Mouse (Mus musculus) stomach, embryonic 16.5 days (tissue): ENCODE measurements around the gene Hoxa9. TPM values are rescaled to one million over a fixed set of nuclear protein-coding genes. Genes with fewer than 3 reads are reported as not detected.

Experiments used
- ATAC-seq: fragments of 200-750 bp; cut with Nextera tagmentation; 2 replicates; pipeline ENCODE4 v1.8.0; 2017; ENCODE audit warnings: moderate number of reproducible peaks, moderate TSS enrichment; ENCODE audit not compliant: insufficient read depth, low FRiP score
- H3K27ac ChIP-seq: fragments of 300-500 bp; sonication (generic); 2 replicates; pipeline ENCODE4 v1.5.1; 2014; ENCODE audit warnings: low read length
- H3K27me3 ChIP-seq: fragments of 300-500 bp; sonication (generic); 2 replicates; pipeline ENCODE4 v1.6.1; 2014; ENCODE audit warnings: low read length, control low read depth, mixed read lengths; ENCODE audit not compliant: control insufficient read depth, insufficient read depth
- H3K36me3 ChIP-seq: fragments of 300-500 bp; sonication (generic); 2 replicates; pipeline ENCODE4 v1.6.1; 2014; ENCODE audit warnings: low read length; ENCODE audit not compliant: control insufficient read depth, insufficient read depth
- H3K4me1 ChIP-seq: fragments of 300-500 bp; sonication (generic); 2 replicates; pipeline ENCODE4 v1.6.1; 2014; ENCODE audit warnings: low read length, control low read depth, mixed read lengths; ENCODE audit not compliant: control insufficient read depth, insufficient read depth
- H3K4me2 ChIP-seq: fragments of 300-500 bp; sonication (generic); 2 replicates; pipeline ENCODE4 v1.6.1; 2014; ENCODE audit warnings: low read depth, low read length, mixed read lengths
- H3K4me3 ChIP-seq: fragments of 300-500 bp; sonication (generic); replicated peaks from 2 replicates; pipeline ENCODE4 v1.5.1; 2014; ENCODE audit warnings: mild to moderate bottlenecking, low read length
- H3K9ac ChIP-seq: fragments of 300-500 bp; sonication (generic); 2 replicates; pipeline ENCODE4 v1.6.1; 2014; ENCODE audit warnings: low read length
- H3K9me3 ChIP-seq: fragments of 300-500 bp; sonication (generic); replicated peaks from 2 replicates; pipeline ENCODE4 v1.6.1; 2016; ENCODE audit warnings: low read length, control low read depth; ENCODE audit not compliant: control insufficient read depth
- WGBS: fragments of 180-500 bp; shearing (Covaris S2); extraction: QIAGEN DNeasy Blood & Tissue Kit; methylation state at CpG from one replicate; pipeline ENCODE4 v1.1.7; 2014; 5-methylcytosine and 5-hydroxymethylcytosine counted together
- polyA plus RNA-seq: library from polyadenylated mRNA; unstranded; fragments of >200 nt; fragmentation: Nextera tagmentation; extraction: Ambion mirVana; gene quantifications from 2 replicates; pipeline ENCODE4 v1.2.1, GENCODE M21; 2015

The Hoxa9 gene
- polyA plus RNA-seq, 1 experiment from 2014 or later = 0.50 TPM

- H3K36me3 ChIP-seq = no peaks in the 10 kb centered on the region
- H3K9me3 ChIP-seq = no peaks in the 10 kb centered on the region
- peak overlapping the region; percentile 56 for H3K9ac ChIP-seq
- ATAC-seq = no peak
- peak overlapping the region; percentile 40 for H3K4me2 ChIP-seq
- H3K4me1 ChIP-seq = 0 out of 2 replicates have a peak, but pooled peaks cover 4% of the 10 kb centered on the region
- H3K4me3 ChIP-seq = peak overlapping the region; percentile 47
- WGBS = 5% methylated on average over 30 of the region's 30 CpGs
- H3K27ac ChIP-seq = no peak overlapping the region
- H3K27me3 ChIP-seq = peaks cover 86% of the 10 kb centered on the region
These were observed 14.9 kb downstream of the Hoxa9 start for GRCm38 (mm10) chr6:52215771-52216535.

- no peaks in the 10 kb centered on the region for H3K9me3 ChIP-seq
- no peak for ATAC-seq
- no peaks in the 10 kb centered on the region for H3K36me3 ChIP-seq
- peak overlapping the region; percentile 40; the same call in 1 of the 2 replicates for H3K4me2 ChIP-seq
- no peak overlapping the region for H3K27ac ChIP-seq
- WGBS = 29% methylated on average over 3 of the region's 3 CpGs
- H3K4me3 ChIP-seq = no peak overlapping the region
- peaks cover 80% of the 10 kb centered on the region for H3K27me3 ChIP-seq
- H3K9ac ChIP-seq = no peak overlapping the region
- 0 out of 2 replicates have a peak, but pooled peaks cover 4% of the 10 kb centered on the region for H3K4me1 ChIP-seq
These were observed 15.8 kb downstream of the Hoxa9 start for GRCm38 (mm10) chr6:52215070-52215469.

- peak overlapping the region; percentile 84 for H3K4me2 ChIP-seq
- 35% methylated on average over 5 of the region's 5 CpGs for WGBS
- H3K36me3 ChIP-seq = no peaks in the 10 kb centered on the region
- H3K4me3 ChIP-seq = no peak overlapping the region
- no peak overlapping the region for H3K27ac ChIP-seq
- no peak overlapping the region for H3K9ac ChIP-seq
- peaks cover 79% of the 10 kb centered on the region for H3K27me3 ChIP-seq
- H3K9me3 ChIP-seq = no peaks in the 10 kb centered on the region
- H3K4me1 ChIP-seq = 0 out of 2 replicates have a peak, but pooled peaks cover 4% of the 10 kb centered on the region
- no peak for ATAC-seq
These were observed 16.6 kb downstream of the Hoxa9 start for GRCm38 (mm10) chr6:52214271-52214670.

GRCm38 (mm10) chr6:52213119-52213986 is 17.5 kb downstream of the Hoxa9 start, which contains the start of the genes Hoxa3 and Gm28308:
Gene Hoxa3 (minus strand): TSS chr6:52213336.
Gene Gm28308 (minus strand): TSS chr6:52213339.
- H3K36me3 ChIP-seq = no peaks in the 10 kb centered on the region
- peaks cover 79% of the 10 kb centered on the region for H3K27me3 ChIP-seq
- no peaks in the 10 kb centered on the region for H3K9me3 ChIP-seq
- H3K4me2 ChIP-seq = peak within 1 kb of the TSS; percentile 84
- 0 out of 2 replicates have a peak, but pooled peaks have one; percentile 34 for ATAC-seq
- peak within 1 kb of the TSS; percentile 87 for H3K27ac ChIP-seq
- H3K9ac ChIP-seq = peak within 1 kb of the TSS; percentile 73
- peak within 1 kb of the TSS; percentile 54 for H3K4me3 ChIP-seq
- peaks cover 4% of the 10 kb centered on the region; the same call in 1 of the 2 replicates for H3K4me1 ChIP-seq
- WGBS = 10% methylated on average over 38 of the region's 38 CpGs

GRCm38 (mm10) chr6:52212556-52213118 is 18.3 kb downstream of the Hoxa9 start:
- peak overlapping the region; percentile 87 for H3K27ac ChIP-seq
- H3K4me2 ChIP-seq = peak overlapping the region; percentile 84
- peak overlapping the region; percentile 73 for H3K9ac ChIP-seq
- peaks cover 76% of the 10 kb centered on the region for H3K27me3 ChIP-seq
- no peaks in the 10 kb centered on the region for H3K9me3 ChIP-seq
- H3K4me3 ChIP-seq = peak overlapping the region; percentile 54
- H3K4me1 ChIP-seq = peaks cover under 1% of the 10 kb centered on the region; the same call in 1 of the 2 replicates
- 8% methylated on average over 22 of the region's 22 CpGs for WGBS
- ATAC-seq = no peak
- H3K36me3 ChIP-seq = no peaks in the 10 kb centered on the region

- Histone ChIP-seq H3K27me3 (peaks cover 79% of the 10 kb centered on the region), H3K4me3 (peak overlapping the region; percentile 54), H3K27ac (peak overlapping the region; percentile 1), H3K9me3 (no peaks in the 10 kb centered on the region), H3K9ac (peak overlapping the region; percentile 73), H3K4me1 (no peaks in the 10 kb centered on the region; the same call in 1 of the 2 replicates), H3K36me3 (no peaks in the 10 kb centered on the region), H3K4me2 (peak overlapping the region; percentile 84)
- ATAC-seq = no peak
- 13% methylated on average over 13 of the region's 13 CpGs for WGBS
These were observed 18.9 kb downstream of the Hoxa9 start for GRCm38 (mm10) chr6:52211961-52212360.

GRCm38 (mm10) chr6:52211170-52211935 is 19.5 kb downstream of the Hoxa9 start:
- 2% methylated on average over 37 of the region's 37 CpGs for WGBS
- Histone ChIP-seq H3K36me3 (no peaks in the 10 kb centered on the region), H3K4me2 (peak overlapping the region; percentile 84), H3K27ac (peak overlapping the region; percentile 57), H3K27me3 (peaks cover 79% of the 10 kb centered on the region), H3K9me3 (no peaks in the 10 kb centered on the region), H3K4me1 (no peaks in the 10 kb centered on the region; the same call in 1 of the 2 replicates), H3K9ac (peak overlapping the region; percentile 73), H3K4me3 (peak overlapping the region; percentile 54)
- peak; percentile 48; the same call in 1 of the 2 replicates for ATAC-seq

- no peak for ATAC-seq
These were observed 21.2 kb downstream of the Hoxa9 start for GRCm38 (mm10) chr6:52209685-52210046.

More at GRCm38 (mm10) chr6:52209685-52210046, 21.2 kb downstream of the Hoxa9 start:
- Histone ChIP-seq H3K4me1 (peaks cover 2% of the 10 kb centered on the region; the same call in 1 of the 2 replicates), H3K4me3 (peak overlapping the region; percentile 46), H3K36me3 (no peaks in the 10 kb centered on the region), H3K27ac (peak overlapping the region; percentile 44; the same call in 1 of the 2 replicates), H3K9ac (peak overlapping the region; percentile 70), H3K4me2 (peak overlapping the region; percentile 84), H3K27me3 (peaks cover 71% of the 10 kb centered on the region), H3K9me3 (no peaks in the 10 kb centered on the region)
- 26% methylated on average over 12 of the region's 12 CpGs for WGBS
